Mouse (Mus musculus) hindbrain, embryonic 11.5 days (tissue): ENCODE results near the gene Tbxas1. TPM values are rescaled to one million over a fixed set of nuclear protein-coding genes. Genes with fewer than 3 reads are reported as not detected.

Experiments used
- ATAC-seq: fragments of 200-750 bp; cut with Nextera tagmentation; 2 replicates; pipeline ENCODE4 v1.8.0; 2017; ENCODE audit warnings: mild to moderate bottlenecking, moderate TSS enrichment, moderate library complexity; ENCODE audit not compliant: low FRiP score
- DNase-seq: peaks from one replicate; pipeline ENCODE4 v3.0.0-alpha.2; 2015; ENCODE audit warnings: low spot score
- H3K27ac ChIP-seq: fragments of 300-500 bp; sonication (generic); 2 replicates; pipeline ENCODE4 v1.5.1; 2014; ENCODE audit warnings: mild to moderate bottlenecking, low read depth, low read length
- H3K27me3 ChIP-seq: fragments of 300-500 bp; sonication (generic); 2 replicates; pipeline ENCODE4 v1.6.1; 2014; ENCODE audit warnings: mild to moderate bottlenecking, low read length, moderate library complexity, mixed read lengths; ENCODE audit not compliant: control insufficient read depth, insufficient read depth
- H3K36me3 ChIP-seq: fragments of 300-500 bp; sonication (generic); 2 replicates; pipeline ENCODE4 v1.6.1; 2014; ENCODE audit warnings: mild to moderate bottlenecking, low read length, moderate library complexity, mixed read lengths; ENCODE audit not compliant: control insufficient read depth, insufficient read depth
- H3K4me1 ChIP-seq: fragments of 300-500 bp; sonication (generic); replicated peaks from 2 replicates; pipeline ENCODE4 v1.6.1; 2014; ENCODE audit warnings: low read length, mixed read lengths; ENCODE audit not compliant: control insufficient read depth, insufficient read depth
- H3K4me2 ChIP-seq: fragments of 300-500 bp; sonication (generic); replicated peaks from 2 replicates; pipeline ENCODE4 v1.6.1; 2014; ENCODE audit warnings: mild to moderate bottlenecking, low read depth, low read length
- H3K4me3 ChIP-seq: fragments of 300-500 bp; sonication (generic); 2 replicates; pipeline ENCODE4 v1.5.1; 2014; ENCODE audit warnings: low read depth, low read length
- H3K9ac ChIP-seq: fragments of 300-500 bp; sonication (generic); 2 replicates; pipeline ENCODE4 v1.6.1; 2014; ENCODE audit warnings: low read depth, low read length
- H3K9me3 ChIP-seq: fragments of 300-500 bp; sonication (generic); 2 replicates; pipeline ENCODE4 v1.6.1; 2016; ENCODE audit warnings: low read length; ENCODE audit not compliant: control insufficient read depth
- WGBS: fragments of 180-500 bp; shearing (Covaris S2); extraction: QIAGEN DNeasy Blood & Tissue Kit; methylation state at CpG from one replicate; pipeline ENCODE4 v1.1.7; 2014; 5-methylcytosine and 5-hydroxymethylcytosine counted together
- polyA plus RNA-seq: library from polyadenylated mRNA; unstranded; fragments of >200 nt; fragmentation: Nextera tagmentation; extraction: Ambion mirVana; gene quantifications from 2 replicates; pipeline ENCODE4 v1.2.1, GENCODE M21; 2014

Tbxas1 gene
- polyA plus RNA-seq, 1 experiment from 2014 or later, result 0.69 TPM

DNA sequence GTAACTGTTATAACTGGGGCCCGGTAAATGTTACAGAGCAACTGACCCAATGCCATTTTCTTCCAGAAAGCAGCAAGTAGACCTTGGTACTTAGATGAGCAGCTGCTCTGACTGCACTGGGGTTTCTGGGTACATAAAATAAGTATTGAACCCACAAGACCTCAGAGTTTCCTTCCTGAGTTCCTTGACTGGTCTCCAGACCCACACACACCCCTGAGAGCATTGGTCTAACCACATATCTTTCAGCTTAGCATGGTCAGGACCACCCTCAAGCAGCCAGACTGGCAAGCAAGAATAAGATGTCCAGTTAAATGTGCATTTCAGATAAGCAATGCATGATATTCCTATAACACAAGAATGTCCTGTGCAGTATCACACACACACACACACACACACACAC, 182.0 kb downstream of the Tbxas1 start:
- H3K4me2 ChIP-seq, result no peak overlapping the region
- DNase-seq (no peak), ATAC-seq (no peak)
- 100% methylated on average over 1 of the region's 1 CpGs for WGBS
- H3K27ac ChIP-seq, result no peak overlapping the region
- no peaks in the 10 kb centered on the region for H3K36me3 ChIP-seq
- H3K4me3 ChIP-seq, result no peak overlapping the region
- peaks cover 3% of the 10 kb centered on the region; the same call in 1 of the 2 replicates for H3K4me1 ChIP-seq
- no peaks in the 10 kb centered on the region for H3K27me3 ChIP-seq
- no peaks in the 10 kb centered on the region for H3K9me3 ChIP-seq
- no peak overlapping the region for H3K9ac ChIP-seq

DNA sequence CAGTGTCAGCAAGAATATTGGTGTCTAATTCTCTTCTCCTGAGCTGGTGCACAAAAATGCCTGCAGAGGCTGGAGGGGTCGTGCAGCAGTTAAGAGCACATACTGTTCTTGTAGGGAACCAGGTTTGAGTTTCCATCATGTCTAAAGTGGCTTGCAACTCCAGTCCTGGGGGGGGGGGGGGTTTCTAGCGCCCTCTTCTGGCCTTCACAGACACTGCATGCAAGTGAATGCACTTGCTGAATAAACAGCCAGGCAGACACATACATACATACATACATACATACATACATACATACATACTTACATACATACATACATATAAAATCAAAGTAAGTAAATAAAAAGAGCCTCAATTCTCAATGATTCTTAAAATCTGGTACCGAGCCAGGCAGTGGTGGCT, 183.2 kb downstream of the Tbxas1 start:
- WGBS, result 59% methylated on average over 3 of the region's 3 CpGs
- Histone ChIP-seq H3K4me2 (no peak overlapping the region), H3K36me3 (no peaks in the 10 kb centered on the region), H3K9ac (no peak overlapping the region), H3K27ac (no peak overlapping the region), H3K27me3 (no peaks in the 10 kb centered on the region), H3K4me1 (peaks cover 3% of the 10 kb centered on the region; the same call in 1 of the 2 replicates), H3K4me3 (no peak overlapping the region), H3K9me3 (no peaks in the 10 kb centered on the region)
- no peak for ATAC-seq
- peak; percentile 27 for DNase-seq

DNA sequence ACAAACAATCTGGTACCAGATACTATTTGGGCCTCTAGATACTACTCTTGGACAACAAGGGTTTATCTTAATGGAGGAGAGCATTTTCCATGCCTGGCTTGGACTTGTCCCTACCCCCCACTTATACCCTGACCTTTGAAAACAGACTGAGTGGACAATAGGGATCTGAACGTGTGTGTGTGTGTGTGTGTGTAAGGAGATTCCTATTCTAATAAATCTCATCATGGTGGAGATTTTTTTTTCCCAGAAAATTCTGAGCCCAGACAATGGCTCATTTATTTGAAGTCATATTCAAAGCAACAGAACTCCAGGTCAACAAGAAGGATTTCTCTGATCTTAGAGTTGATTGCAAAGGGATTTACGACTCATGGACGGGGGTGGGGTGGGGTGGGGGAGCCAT, 183.7 kb downstream of the Tbxas1 start:
- H3K9ac ChIP-seq, result no peak overlapping the region
- H3K27me3 ChIP-seq, result no peaks in the 10 kb centered on the region
- H3K4me3 ChIP-seq, result no peak overlapping the region
- H3K4me2 ChIP-seq, result no peak overlapping the region
- ATAC-seq (no peak), DNase-seq (no peak)
- no peak overlapping the region for H3K27ac ChIP-seq
- no peaks in the 10 kb centered on the region for H3K9me3 ChIP-seq
- H3K36me3 ChIP-seq, result no peaks in the 10 kb centered on the region
- 75% methylated on average over 3 of the region's 3 CpGs for WGBS
- H3K4me1 ChIP-seq, result peaks cover 3% of the 10 kb centered on the region; the same call in 1 of the 2 replicates

DNA sequence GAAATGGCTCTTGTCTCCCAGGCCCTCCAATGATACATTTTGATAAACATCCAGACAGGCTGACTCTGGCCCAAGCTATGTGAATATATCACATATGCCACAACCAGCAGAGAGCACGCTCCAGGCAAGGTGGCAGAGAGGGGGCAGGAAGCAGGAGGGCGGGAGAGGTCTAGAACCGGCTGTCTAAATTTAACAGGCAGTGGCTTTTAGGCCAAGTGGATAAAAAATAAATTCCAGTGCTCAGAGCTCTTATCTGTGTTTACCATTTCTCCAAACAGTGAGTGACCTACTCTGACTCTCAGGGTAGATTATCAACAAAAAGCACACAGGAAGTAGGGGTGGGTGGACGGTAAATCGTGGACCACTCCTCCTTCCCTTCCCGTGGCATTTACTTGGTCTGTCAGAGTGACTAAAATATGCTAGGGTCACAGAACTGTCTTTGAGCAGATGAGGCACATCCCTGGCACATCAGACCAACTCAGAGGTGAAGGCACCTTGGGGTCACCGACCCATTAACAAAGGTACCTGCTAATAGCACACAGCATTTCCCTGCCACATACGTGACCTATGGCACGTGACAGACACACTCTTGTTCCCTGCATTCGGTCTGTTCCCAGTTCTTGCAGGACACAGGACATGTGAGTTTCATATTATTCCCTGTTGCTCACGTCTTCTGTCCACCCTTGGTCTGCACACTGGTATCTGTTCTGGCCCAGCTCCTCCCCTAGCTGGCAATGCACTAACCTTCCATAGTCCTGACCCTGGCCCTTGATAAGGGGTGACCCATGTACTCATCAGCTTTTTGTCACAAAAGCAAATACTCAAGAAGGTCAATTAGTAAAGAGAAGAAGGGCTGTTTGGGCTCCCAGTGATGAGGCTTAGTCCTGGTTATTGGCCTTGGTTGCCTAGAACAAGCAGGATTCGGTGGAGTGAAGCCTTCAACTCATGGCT, 184.6 kb downstream of the Tbxas1 start:
- WGBS, result 83% methylated on average over 12 of the region's 12 CpGs
- ATAC-seq (no peak), DNase-seq (no peak)
- H3K4me3 ChIP-seq, result no peak overlapping the region
- no peaks in the 10 kb centered on the region for H3K27me3 ChIP-seq
- no peak overlapping the region for H3K9ac ChIP-seq
- no peak overlapping the region for H3K27ac ChIP-seq
- peaks cover 3% of the 10 kb centered on the region; the same call in 1 of the 2 replicates for H3K4me1 ChIP-seq
- no peaks in the 10 kb centered on the region for H3K9me3 ChIP-seq
- no peak overlapping the region for H3K4me2 ChIP-seq
- H3K36me3 ChIP-seq, result no peaks in the 10 kb centered on the region

DNA sequence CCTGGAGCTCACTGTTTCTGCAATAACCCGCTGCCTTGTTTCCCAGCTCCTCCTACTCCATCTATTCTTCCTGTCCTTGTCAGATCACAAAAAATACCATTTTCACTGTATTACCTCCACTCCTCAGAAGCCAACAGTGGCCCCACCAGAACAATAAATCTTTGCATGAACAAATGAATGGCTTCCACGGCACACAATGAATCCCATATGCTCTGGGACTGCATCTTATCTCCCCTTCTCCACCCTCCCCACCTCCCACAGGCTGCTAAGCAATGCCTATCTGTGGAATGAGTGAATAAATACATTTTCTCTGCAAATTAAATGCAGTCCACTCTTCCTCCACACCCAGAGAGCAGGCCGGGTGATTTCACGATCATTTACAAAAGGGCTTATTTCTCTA, 186.0 kb downstream of the Tbxas1 start:
- Histone ChIP-seq H3K4me3 (no peak overlapping the region), H3K4me2 (no peak overlapping the region), H3K27me3 (no peaks in the 10 kb centered on the region), H3K4me1 (peaks cover 3% of the 10 kb centered on the region; the same call in 1 of the 2 replicates), H3K36me3 (no peaks in the 10 kb centered on the region), H3K27ac (no peak overlapping the region), H3K9ac (no peak overlapping the region), H3K9me3 (no peaks in the 10 kb centered on the region)
- DNase-seq, result peak; percentile 21
- ATAC-seq, result peak; percentile 64
- WGBS, result 46% methylated on average over 4 of the region's 4 CpGs

DNA sequence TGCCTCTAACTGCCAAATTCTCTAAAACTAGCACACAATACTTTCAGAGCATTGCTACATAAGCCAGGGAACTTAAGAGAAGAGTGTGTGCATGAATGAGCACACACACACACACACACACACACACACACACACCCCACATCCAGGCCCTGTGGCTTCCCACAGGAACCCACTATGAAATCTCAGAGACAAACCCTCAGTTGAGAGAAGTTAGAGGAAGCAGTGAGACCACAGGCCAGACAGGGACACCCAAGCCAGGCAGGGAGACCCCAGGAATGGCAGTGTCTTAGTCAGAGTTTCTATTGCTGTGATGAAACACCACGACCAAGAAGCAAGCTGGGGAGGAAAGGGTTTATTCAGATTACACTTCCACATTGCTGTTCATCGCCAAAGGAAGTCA, 188.3 kb downstream of the Tbxas1 start:
- ATAC-seq, result no peak
- H3K4me1 ChIP-seq, result peaks cover 3% of the 10 kb centered on the region; the same call in 1 of the 2 replicates
- H3K36me3 ChIP-seq, result no peaks in the 10 kb centered on the region
- no peak overlapping the region for H3K27ac ChIP-seq
- WGBS, result 68% methylated on average over 2 of the region's 2 CpGs
- no peak overlapping the region for H3K9ac ChIP-seq
- no peaks in the 10 kb centered on the region for H3K9me3 ChIP-seq
- H3K27me3 ChIP-seq, result no peaks in the 10 kb centered on the region
- DNase-seq, result no peak
- no peak overlapping the region for H3K4me3 ChIP-seq
- H3K4me2 ChIP-seq, result no peak overlapping the region

DNA sequence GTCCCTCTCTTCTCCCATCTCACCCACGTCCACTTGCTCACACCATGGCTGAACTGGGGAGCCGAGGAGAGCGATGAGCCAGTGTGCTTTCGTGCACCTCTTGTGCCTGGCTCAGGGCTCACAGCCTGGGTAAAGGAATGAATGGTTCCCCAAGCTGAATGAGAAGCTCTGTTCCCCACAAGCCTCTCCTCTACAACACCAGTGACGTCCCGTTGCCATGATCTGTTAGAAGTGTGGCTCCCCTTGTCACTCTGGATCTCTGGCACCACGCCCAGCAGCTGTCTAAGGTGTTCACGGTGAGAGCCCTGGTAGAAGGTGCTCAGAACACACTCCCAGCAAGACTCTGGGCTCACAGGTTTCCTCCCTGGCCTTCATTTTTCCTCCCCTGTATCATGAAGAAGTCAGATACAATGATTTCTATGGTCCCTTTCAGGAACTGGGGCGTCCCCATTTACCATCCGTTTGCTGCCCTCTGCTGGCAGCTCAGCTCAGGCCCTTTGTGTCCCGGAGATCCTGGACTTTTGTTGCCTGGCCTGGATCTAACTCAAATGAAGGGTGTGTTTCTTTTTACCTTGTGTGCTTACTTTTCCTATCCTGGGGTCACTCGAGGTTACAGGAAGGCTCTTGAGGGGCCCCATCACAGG, 191.9 kb downstream of the Tbxas1 start:
- no peak overlapping the region for H3K4me2 ChIP-seq
- no peak overlapping the region for H3K4me3 ChIP-seq
- no peaks in the 10 kb centered on the region for H3K4me1 ChIP-seq
- no peak overlapping the region for H3K9ac ChIP-seq
- H3K27me3 ChIP-seq, result no peaks in the 10 kb centered on the region
- H3K27ac ChIP-seq, result no peak overlapping the region
- H3K36me3 ChIP-seq, result no peaks in the 10 kb centered on the region
- peak; percentile 94 for DNase-seq
- WGBS, result 52% methylated on average over 12 of the region's 12 CpGs
- ATAC-seq, result peak; percentile 73
- H3K9me3 ChIP-seq, result no peaks in the 10 kb centered on the region

DNA sequence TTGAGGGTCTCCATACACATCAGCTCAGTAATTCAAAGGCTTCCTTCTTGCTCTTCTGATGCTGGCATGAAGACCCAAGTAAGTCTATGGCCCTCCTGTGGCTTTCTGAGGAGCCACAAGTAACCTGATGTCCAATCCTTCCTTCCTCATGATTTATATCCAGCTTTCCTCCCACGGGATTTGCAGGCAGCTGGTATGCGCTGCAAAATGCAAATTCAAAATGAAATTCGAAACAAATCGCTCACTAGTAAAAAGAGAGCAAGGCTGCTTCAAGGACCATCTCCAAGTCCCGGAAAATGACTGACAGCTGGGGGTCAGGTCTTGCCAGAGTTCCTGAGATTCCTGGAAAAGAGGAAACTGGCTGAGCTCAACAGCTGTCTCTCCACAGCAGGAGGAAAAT, 197.5 kb downstream of the Tbxas1 start:
- Histone ChIP-seq H3K9ac (no peak overlapping the region), H3K36me3 (no peaks in the 10 kb centered on the region), H3K27me3 (no peaks in the 10 kb centered on the region), H3K9me3 (no peaks in the 10 kb centered on the region), H3K4me1 (no peaks in the 10 kb centered on the region), H3K4me3 (no peak overlapping the region), H3K4me2 (no peak overlapping the region), H3K27ac (no peak overlapping the region)
- 57% methylated on average over 5 of the region's 5 CpGs for WGBS
- DNase-seq, result peak; percentile 14
- ATAC-seq, result no peak
